Mouse (Mus musculus) stomach, postnatal 0 days (tissue): ENCODE measurements around the gene Ankrd44.

ENCODE experiments used
- CTCF ChIP-seq: IDR thresholded peaks from 2 replicates; pipeline ENCODE4 v1.5.1; 2016; ENCODE audit warnings: antibody characterized with exemption, low read depth, mild to moderate bottlenecking, moderate library complexity
- EP300 ChIP-seq: optimal IDR thresholded peaks from 2 replicates; pipeline ENCODE3; 2016; ENCODE audit warnings: antibody characterized with exemption

DNA sequence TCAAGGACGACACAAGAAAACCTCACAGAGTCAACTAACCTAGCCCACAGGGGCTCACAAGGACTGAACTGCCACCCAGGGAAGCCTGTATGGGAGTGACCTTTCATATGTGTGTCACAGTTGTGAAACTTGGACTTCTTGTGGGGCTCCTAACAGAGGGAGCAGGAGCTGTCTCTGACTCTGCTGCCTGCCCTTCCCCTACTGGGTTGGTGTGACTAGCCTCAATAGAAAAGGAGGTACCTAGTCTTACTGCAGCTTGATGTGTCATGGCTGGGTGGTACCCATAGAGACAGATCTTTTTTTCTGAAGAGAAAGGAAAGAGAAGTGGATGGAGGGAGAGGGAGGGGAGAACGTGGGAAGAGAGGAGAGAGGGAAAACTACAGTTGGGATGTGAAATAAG is 22.0 kb downstream of the Ankrd44 start:
- no peak for TF ChIP-seq CTCF
- TF ChIP-seq EP300, result no peak
